Mouse (Mus musculus) hindlimb bud, embryonic 11.5 days (tissue): ENCODE data around the gene Sst.
"Not testable (repeated sequence)": the region's sequence is repeated elsewhere in the genome, so short reads cannot be mapped to it uniquely, and the experiment has no call there.

ENCODE experiments used
- DNase-seq: peaks from one replicate; pipeline ENCODE4 v3.0.0-alpha.2; 2012; ENCODE audit warnings: low read depth, low spot score; ENCODE audit errors: extremely low spot score

The Sst gene

DNA sequence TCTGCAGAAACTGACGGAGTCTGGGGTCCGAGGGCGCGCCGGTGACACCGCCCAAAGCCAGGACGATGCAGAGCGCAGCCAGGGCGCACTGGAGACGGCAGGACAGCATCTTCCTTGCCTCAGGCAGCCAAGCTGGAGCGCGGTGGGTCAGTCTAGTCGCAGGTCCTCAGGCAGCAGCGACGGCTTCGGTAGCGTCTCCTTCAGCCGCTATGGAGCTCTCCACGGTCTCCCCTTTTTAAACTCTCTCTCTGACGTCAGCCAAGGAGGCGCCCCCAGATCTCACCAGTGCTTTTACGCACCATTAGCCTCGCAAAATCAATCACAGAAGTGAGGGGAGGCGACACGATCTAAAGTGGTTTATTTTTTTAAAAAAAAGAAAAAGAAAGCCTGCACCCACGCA lies at the start of gene Sst:
Gene Sst (minus strand): TSS at position 323 of the 400 bp plus-strand sequence.
- DNase-seq: no peak

DNA sequence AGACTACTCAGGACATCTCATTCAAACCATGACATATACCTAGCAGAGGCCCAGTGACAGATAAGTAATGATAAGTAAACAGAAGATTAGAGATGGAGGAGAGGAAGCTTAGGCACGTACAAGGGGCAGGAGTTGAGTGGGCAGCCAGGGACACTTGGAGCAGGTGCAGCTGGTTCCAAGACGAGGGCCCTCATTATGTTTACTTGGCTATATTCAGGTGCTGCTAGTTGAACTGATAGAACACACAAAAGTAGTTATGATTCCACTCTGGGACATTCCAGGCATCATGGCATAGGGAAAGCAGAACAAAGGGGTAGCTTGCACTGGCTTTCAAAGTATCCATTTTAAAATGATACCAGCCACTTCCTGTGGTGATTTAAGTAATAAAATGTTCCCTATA lies 43.6 kb upstream of the Sst start:
- DNase-seq: no peak

DNA sequence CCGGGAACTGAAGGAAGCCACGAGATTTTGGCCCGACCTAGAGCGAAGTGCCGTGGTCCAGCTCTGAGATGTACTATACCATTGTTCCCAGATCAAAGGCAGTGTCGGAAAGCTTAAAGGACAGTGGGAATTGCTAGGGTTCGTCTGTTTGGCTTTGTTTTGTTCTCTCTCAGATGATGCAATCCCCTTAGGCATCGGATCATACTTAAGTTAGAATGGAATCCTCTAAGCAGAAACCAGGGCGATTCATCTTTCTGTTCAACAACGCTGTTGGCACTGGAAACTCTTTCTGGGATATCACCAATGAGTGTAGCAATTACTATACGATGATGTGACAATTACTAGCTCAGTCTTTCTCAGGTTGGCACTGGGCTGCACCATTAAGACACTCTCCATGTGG lies 41.5 kb upstream of the Sst start, which contains the start of gene Rtp2:
Gene Rtp2 (minus strand): TSS at position 101 of the 400 bp plus-strand sequence.
- no peak for DNase-seq

DNA sequence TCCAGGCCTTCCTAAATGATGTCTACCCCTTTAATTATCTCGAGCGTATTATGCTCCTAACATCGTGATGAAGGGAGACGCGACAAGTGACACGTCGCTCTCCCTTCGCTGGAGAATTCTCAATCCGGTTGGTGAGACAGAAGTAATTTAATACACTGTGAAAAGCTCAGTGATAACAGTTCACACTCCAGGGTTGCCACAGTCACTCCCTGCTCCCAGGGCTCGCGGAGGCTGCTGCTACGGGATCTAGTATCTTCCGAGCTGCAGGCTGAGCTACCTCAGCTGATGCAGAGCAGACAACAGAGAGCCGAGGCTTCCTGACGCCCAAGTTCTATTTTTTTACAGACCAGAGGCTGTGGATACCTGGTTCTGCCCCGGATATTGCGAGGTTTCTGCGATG lies 40.5 kb upstream of the Sst start:
- DNase-seq: no peak

DNA sequence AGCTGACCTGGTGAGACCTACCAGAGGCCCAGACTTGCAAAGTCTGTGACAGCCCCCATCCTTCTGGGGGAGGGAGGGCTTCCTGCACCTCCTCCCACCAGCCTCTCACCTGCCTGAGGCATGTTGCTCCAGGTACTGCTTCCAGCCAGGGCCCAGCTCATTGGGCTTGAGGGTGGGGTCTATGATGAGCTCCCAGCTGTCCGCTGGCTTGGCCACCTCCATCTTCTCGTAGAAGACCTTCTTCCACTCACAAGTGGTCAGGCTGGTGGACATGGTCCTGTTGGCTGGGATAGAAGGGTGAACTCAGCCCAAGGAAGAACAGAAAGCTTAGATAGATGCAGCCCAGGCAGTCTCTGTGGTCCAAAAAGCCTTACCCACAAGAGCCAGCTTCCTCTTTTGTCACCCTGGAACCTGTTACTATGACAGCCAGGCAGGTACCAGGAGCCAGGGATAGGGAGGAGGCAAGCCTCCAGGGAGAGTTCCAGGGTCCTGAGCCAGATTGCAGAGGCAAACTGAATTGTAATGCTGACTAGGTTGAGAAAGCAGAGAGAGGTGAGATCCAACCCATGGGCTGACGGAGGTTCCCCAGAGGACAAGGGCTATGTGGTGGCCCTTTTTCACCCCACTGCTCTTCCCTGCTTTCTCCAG lies 39.8 kb upstream of the Sst start:
- DNase-seq: no peak

DNA sequence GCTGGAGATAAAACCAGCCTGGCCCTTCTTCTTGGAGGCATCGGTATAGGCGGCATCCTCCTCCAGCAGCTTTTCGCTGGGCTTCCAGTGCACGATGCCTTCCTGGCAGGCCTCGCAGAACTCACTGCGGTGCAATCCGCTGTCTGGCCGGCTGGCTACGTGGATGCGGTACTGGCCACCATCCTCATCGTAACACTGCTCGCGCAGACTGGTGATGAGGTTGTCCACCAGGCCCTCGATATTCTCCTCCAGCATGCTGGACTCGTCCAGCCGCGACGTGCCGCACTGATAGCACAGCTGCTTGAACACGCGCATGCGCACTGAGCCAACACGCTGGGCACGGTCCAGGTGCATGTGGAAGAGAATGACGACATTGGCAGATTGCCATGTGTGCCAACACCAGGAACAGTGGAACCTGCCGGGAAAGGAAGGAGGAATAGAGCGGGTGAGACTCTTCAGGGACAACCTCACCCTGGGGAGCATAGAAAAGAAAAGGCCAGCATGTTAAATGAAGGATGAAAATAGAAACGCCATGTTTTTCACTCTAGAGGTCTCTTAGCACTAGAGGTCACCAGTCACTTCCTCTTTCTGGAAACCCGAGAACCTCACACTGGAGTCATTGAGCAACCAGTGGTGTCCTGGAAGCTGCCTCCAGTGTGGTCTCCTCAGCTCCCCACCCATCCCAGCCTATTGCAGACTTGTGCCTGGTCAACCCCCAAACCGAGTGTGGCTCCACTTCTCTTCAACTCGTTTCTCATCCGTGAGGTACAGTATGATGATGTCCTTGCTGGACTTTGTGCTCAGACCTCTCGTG lies 36.8 kb upstream of the Sst start:
- no peak for DNase-seq

DNA sequence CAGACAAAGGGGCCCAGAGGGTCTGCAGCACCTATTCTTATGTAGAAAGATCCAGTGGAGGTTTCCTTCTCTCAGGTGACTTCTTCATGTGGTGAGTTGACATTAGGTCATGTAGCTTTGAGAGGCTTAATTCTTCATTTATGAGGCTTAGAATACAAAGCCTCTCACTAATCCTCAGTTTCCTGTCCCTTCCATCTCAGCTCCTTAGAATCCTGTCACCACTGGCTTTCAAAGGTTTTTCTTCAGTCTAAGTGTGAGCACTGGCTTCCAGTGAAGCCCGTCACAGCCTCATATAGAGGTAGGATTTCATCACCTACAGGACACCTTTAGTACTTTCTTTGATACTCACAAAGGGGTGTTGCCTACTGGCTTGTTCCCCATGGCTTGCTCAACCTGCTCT lies 32.1 kb upstream of the Sst start:
- no peak for DNase-seq

DNA sequence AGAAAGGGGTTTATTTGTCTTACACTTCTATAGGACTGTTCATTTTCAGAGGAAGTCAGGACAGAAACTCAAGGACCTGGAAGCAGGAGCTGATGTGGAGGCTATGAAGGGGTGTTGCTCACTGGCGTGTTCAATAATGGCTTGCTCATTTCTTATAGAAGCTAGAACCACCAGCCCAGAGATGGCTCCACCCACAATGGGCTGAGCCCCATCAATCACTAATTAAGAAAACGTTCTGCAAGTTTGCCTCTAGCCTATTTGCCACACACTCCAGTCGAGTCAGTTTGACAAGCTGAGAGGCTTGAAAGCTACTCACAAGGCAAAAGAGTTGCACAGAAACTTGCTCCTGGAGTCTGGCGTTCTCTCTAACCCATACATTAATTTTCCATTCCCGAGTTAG lies 30.9 kb upstream of the Sst start:
- no peak for DNase-seq

DNA sequence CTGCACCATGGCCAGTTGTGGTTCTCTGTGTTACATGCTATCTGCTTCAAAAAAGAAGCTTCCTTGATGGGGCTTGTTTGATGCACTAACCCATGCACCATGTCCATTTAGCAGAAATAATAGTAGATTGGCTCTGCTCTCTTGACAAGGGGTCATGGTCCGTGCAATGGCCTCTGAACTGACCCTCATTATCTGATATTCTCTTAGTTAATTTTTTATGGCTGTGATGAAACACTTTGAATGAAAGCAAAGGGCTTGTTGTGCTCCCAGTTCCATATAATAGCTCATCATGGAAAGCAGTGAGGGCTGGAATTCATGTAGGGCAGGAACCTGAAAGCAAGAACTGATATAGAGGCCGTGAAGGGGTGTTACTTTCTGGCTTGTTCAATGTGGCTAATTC lies 28.7 kb upstream of the Sst start:
- no peak for DNase-seq

DNA sequence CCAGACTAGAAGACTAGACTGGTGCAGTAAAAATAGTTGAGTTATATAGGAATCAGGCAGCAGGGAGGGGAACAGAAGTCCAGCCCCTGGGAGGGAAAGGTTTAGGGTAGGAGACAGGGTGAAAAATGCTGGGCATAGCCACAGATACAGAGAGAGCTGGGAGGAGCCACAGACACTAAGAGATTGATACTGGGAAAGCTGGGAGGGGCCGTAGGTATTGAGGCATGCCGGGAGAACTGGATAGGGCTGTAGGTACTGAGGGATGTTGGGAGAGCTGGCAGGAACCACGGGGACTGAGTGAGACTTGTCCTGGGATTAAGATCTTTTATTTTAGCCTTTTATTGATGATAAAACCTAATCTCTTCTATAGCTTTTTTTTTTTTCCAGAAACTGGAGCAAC lies 22.6 kb upstream of the Sst start:
- no peak for DNase-seq

DNA sequence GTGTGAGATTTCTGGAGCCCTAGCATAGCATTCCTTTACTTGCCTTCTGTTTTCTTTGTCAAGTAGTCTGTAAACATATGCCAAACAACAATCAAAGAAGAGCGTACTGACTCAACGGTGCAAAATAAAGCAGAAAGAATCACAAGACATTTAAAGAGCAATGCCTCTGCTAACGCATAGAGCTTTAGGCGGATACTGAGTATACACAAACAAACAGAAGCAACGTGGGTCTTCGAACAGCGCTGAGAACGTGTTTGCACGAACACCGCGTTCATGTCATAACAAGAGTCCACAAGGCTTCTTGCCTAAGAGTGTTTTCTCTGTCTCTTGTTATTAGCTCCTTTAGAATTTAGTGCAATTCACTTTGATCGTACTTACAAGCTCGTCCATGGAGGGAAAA lies 22.0 kb upstream of the Sst start:
- no peak for DNase-seq

DNA sequence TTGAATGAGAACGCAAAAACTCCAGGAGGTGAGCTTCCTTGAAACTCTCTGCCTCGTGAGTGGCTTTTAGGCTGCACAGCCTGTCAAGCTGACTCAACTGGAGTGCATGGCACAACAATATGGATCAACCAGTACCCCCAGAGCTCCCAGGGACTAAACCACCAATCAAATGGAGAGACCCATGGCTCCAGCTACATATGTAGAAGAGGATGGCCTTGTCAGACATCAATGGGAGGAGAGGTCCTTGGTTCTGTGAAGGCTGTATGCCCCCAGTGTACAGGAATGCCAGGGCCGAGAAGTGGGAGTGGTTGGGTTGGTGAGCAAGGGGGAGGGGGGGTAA lies 18.2 kb upstream of the Sst start:
- not testable (repeated sequence) for DNase-seq

DNA sequence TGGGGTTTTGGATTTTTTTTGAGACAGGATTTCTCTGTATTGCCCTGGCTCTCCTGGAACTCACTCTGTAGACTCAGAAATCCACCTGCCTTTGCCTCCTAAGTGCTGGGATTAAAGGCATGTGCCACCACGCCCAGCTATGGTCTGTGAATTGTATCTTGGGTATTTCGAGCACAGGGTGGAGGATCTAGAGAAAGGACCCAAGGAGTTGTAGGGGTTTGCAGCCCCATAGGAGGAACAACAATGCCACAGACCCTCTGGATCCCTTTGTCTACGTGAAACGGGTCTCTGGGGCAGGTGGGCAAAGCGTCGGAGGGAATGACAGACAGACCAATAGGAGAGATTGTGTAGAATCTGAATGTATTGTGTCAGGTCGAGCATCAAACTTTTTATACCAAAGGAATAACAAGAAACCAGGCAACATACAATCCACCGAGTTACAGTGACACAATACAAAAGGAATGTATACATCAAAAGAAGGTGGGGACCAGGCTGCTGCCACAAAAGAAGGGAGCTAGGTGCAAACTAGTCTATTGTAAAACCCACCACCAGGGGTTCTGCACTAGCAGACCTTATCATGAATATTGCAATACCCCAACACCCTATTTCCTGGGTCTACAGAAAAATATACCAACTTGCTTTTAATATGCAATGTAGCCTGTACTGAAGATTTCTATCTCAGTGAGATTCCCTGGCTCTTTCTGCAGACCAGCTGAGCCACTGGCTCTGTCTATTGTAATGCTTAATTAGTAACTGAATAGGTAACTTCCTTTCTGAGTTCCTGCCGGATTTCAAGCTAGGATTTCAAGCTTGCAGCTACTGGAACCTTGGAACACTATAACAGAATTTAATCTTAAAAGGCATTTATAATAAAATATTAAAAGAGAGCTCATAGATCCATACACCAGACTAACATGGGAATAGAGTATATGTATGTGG lies 17.6 kb upstream of the Sst start:
- not testable (repeated sequence) for DNase-seq

DNA sequence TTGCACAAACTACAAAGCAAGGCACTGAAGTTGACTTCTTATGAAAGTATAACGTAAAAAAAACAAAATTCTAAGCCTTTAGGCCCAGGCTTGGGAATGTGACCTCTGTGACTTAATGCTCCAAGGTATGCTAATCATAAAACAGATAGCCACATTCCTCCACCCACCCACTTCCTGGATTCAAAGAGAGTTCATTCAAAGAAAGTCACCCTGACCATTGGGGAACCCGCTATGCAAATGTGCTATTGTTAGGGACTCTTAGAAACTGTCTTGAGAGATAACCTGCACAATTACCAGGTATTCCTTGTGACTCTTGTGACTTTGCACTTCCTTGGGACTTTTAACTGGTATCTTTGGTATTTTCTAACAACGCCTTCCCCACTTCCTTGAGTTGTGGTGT lies 15.8 kb upstream of the Sst start:
- not testable (repeated sequence) for DNase-seq

DNA sequence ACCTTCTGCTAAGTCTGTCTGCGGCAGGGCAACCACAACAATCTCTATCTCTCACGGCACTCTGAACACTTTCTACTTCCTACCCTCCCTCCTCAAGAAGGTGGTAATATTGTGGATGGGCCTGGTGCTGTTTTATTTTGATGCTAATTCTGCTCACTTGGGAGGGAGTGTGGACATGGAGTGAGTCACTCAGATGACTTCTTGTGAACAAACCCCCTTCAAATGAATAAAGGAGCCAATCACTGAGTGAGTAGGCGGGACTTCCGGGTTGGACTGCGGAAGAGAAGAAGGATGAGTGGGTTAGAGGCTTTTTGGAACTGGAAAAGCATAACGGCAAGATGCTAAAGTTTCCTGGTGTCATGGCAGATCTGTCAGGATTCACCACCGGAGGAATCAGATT lies 10.7 kb upstream of the Sst start:
- no peak for DNase-seq

DNA sequence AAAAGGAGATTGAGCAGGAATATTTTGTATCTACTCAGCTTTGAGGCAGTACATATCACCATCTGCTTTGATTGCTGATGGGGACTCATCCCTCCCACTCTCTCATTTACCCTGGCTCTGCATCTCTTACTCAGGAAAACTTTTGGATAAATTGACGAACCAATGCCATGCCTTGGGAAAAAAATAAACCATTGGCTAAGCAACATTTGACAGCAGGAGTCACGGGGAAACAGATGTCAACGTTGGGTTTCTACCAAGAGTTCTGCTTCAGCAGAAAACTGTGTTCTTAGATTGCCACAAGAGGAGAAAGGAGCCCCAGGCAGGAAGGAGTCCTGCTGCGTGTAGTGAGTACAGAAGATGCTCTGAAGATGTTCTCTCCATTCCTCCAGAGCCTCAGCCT lies 9.3 kb upstream of the Sst start:
- no peak for DNase-seq

DNA sequence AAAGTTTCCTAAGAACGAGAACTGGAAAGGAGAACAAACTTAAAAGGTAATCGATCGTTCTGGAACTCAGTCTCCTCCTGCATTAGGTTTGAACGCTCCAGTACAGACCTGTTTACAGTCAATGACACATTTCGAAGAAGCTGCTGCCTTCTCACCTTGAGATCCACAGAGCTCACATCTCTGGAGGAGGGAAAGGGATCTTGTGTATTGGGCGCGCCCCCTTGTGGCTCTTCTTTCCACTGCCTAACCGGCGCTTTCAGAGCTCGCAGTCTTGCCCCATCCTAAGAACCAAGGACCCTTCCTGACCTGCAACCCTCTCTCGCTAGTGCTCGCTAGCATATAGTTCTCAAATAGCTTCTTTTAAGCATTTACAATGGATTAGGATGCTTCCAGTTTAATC lies 8.1 kb upstream of the Sst start:
- peak; percentile 54 for DNase-seq

DNA sequence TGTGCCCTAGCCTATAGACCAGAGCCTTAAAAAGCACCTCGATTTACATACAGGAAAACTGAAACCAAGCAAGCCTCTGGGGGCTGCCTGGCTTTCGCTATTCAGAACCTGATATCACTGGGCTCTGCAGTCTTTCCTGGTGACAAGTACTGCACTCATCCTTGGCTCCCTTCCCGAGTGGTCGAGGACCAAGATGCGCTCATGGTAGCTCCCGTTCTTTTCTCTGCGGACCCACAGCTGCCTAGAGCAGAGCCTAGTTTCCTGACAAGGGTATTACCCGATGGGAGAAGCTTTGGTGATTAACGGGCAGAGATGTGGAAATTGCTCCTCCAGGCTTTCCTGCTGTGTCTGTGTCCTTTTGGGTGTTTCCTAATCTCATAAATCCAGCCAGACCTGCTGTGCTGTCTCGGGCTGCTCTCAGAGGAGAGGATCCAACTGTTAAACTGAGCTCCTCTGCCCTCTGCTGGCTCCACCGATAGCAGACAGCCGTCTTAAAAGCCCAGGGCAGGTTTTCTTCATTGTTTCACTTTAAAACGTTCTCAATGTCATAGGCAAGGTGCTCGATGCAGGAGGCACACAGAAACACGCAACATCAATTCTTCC lies 7.3 kb upstream of the Sst start:
- no peak for DNase-seq

DNA sequence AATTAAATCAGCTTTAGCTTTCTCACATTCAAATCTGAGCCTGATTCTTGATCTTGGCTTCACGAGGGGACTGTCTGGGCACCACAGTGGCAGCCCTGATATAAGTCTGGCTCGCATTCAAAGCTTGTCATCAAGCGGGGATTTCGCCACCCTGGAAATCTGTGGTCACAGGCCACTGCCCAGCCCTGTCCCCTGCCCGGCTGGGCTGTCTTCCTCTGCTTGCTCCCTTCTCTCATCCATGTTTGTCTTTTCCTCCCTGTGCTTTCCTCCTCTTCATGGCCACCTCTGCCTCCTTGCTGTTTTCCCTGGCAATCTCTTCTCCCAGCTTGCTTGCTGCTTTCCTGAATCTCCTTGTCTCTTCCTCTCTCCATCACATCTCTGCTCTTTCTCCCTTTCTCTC lies 6.7 kb upstream of the Sst start:
- DNase-seq: no peak

DNA sequence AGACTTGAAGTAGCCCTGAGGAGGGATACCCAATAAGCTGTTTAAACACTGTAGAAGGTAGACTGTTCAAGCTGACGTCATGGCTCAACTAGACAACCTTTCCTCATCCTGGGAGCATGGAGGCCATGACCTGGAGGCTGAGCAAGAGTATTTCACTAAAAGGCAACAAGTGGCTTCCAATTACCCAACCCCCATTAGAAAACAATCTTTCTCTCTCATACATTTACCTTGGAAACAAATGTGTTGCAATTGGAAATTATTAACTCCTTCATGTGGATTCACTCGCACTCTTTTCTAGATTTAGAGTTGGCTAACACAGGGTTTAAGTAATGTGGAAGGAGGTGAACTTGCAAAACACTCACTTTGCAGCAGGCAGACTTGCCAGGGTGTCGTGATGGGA lies 4.4 kb upstream of the Sst start:
- DNase-seq: no peak

DNA sequence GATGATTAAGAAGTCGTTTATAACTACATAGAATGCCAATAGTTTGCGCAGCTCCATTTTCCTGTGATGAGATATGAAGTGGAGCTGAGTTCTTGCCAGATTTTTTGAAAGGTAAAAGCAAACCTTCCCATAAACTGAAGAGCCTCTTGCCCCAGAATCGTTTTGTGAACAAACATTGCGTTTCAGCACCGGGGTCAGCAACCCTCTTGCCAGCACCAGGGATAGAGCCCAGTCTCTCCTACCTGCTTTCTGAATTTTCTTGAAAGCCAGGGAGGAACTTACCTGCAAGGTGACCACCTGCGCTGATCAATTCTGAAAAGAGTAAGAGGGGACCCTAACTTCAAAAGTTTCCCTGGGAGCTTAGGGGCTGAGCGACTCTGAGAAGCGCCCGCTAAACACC lies 607 bp downstream of the Sst start:
- no peak for DNase-seq
